Mouse (Mus musculus) forebrain, embryonic 16.5 days (tissue): ENCODE data around the gene Matn3. TPM values are rescaled to one million over a fixed set of nuclear protein-coding genes. Genes with fewer than 3 reads are reported as not detected.

ENCODE experiments used
- ATAC-seq: fragments of 200-750 bp; cut with Nextera tagmentation; 2 replicates; pipeline ENCODE4 v1.8.0; 2017; ENCODE audit warnings: mild to moderate bottlenecking, moderate library complexity
- H3K27ac ChIP-seq: fragments of 300-500 bp; sonication (generic); 2 replicates; pipeline ENCODE4 v1.5.1; 2014; ENCODE audit warnings: low read length, control low read depth
- H3K27me3 ChIP-seq: fragments of 300-500 bp; sonication (generic); replicated peaks from 2 replicates; pipeline ENCODE4 v1.6.1; 2014; ENCODE audit warnings: low read length; ENCODE audit not compliant: control insufficient read depth, insufficient read depth
- H3K36me3 ChIP-seq: fragments of 300-500 bp; sonication (generic); 2 replicates; pipeline ENCODE4 v1.6.1; 2014; ENCODE audit not compliant: control insufficient read depth, insufficient read depth
- H3K4me1 ChIP-seq: fragments of 300-500 bp; sonication (generic); replicated peaks from 2 replicates; pipeline ENCODE4 v1.6.1; 2014; ENCODE audit warnings: low read length; ENCODE audit not compliant: control insufficient read depth, insufficient read depth
- H3K4me2 ChIP-seq: fragments of 300-500 bp; sonication (generic); 2 replicates; pipeline ENCODE4 v1.6.1; 2014; ENCODE audit warnings: mild to moderate bottlenecking, low read length, control low read depth
- H3K4me3 ChIP-seq: fragments of 300-500 bp; sonication (generic); replicated peaks from 2 replicates; pipeline ENCODE4 v1.5.1; 2014; ENCODE audit warnings: mild to moderate bottlenecking, low read length, control low read depth
- H3K9ac ChIP-seq: fragments of 300-500 bp; sonication (generic); replicated peaks from 2 replicates; pipeline ENCODE4 v1.6.1; 2014; ENCODE audit warnings: low read depth, low read length, control low read depth
- H3K9me3 ChIP-seq: fragments of 300-500 bp; sonication (generic); 2 replicates; pipeline ENCODE4 v1.6.1; 2016; ENCODE audit warnings: low read length; ENCODE audit not compliant: control insufficient read depth
- WGBS: fragments of 180-500 bp; shearing (Covaris S2); extraction: QIAGEN DNeasy Blood & Tissue Kit; methylation state at CpG from one replicate; pipeline ENCODE4 v1.1.7; 2014; 5-methylcytosine and 5-hydroxymethylcytosine counted together
- polyA plus RNA-seq: library from polyadenylated mRNA; unstranded; fragments of >200 nt; fragmentation: Nextera tagmentation; extraction: Ambion mirVana; gene quantifications from 2 replicates; pipeline ENCODE4 v1.2.1, GENCODE M21; 2015

Matn3 gene
- polyA plus RNA-seq, 1 experiment from 2014 or later: 0.15 TPM

GRCm38 (mm10) chr12:9007811-9008210, 60.1 kb downstream of the Matn3 start:
- Histone ChIP-seq H3K4me3 (no peak overlapping the region), H3K36me3 (no peaks in the 10 kb centered on the region), H3K27me3 (no peaks in the 10 kb centered on the region), H3K4me1 (no peaks in the 10 kb centered on the region), H3K27ac (no peak overlapping the region), H3K4me2 (no peak overlapping the region), H3K9me3 (no peaks in the 10 kb centered on the region), H3K9ac (no peak overlapping the region)
- no peak for ATAC-seq
- WGBS: 94% methylated on average over 6 of the region's 6 CpGs

- no peak overlapping the region for H3K9ac ChIP-seq
- no peaks in the 10 kb centered on the region for H3K4me1 ChIP-seq
- no peak overlapping the region for H3K27ac ChIP-seq
- 80% methylated on average over 4 of the region's 4 CpGs for WGBS
- no peak for ATAC-seq
- H3K4me2 ChIP-seq: no peak overlapping the region
- H3K4me3 ChIP-seq: no peak overlapping the region
- peaks cover 2% of the 10 kb centered on the region; the same call in 1 of the 2 replicates for H3K36me3 ChIP-seq
- no peaks in the 10 kb centered on the region for H3K9me3 ChIP-seq
- no peaks in the 10 kb centered on the region for H3K27me3 ChIP-seq
Observed at GRCm38 (mm10) chr12:9010311-9010710, 62.6 kb downstream of the Matn3 start.

GRCm38 (mm10) chr12:9016376-9016775, 68.6 kb downstream of the Matn3 start:
- WGBS: 95% methylated on average over 9 of the region's 9 CpGs
- peaks cover 7% of the 10 kb centered on the region; the same call in 1 of the 2 replicates for H3K36me3 ChIP-seq

GRCm38 (mm10) chr12:9020431-9020830, 72.7 kb downstream of the Matn3 start:
- WGBS: 94% methylated on average over 8 of the region's 8 CpGs
- no peak for ATAC-seq
- Histone ChIP-seq H3K4me1 (no peaks in the 10 kb centered on the region), H3K27me3 (no peaks in the 10 kb centered on the region), H3K4me2 (no peak overlapping the region), H3K9me3 (no peaks in the 10 kb centered on the region), H3K9ac (no peak overlapping the region), H3K27ac (no peak overlapping the region), H3K4me3 (no peak overlapping the region), H3K36me3 (peaks cover 7% of the 10 kb centered on the region; the same call in 1 of the 2 replicates)

More at GRCm38 (mm10) chr12:9016376-9016775, 68.6 kb downstream of the Matn3 start:
- Histone ChIP-seq H3K9ac (no peak overlapping the region), H3K4me3 (no peak overlapping the region), H3K4me1 (no peaks in the 10 kb centered on the region), H3K4me2 (no peak overlapping the region), H3K27ac (no peak overlapping the region), H3K27me3 (no peaks in the 10 kb centered on the region), H3K9me3 (no peaks in the 10 kb centered on the region)
- ATAC-seq: no peak

- peaks cover 7% of the 10 kb centered on the region; the same call in 1 of the 2 replicates for H3K36me3 ChIP-seq
- no peaks in the 10 kb centered on the region for H3K9me3 ChIP-seq
- no peak overlapping the region for H3K27ac ChIP-seq
- no peak overlapping the region for H3K4me3 ChIP-seq
- no peaks in the 10 kb centered on the region for H3K27me3 ChIP-seq
- 76% methylated on average over 3 of the region's 3 CpGs for WGBS
- no peaks in the 10 kb centered on the region for H3K4me1 ChIP-seq
- no peak overlapping the region for H3K9ac ChIP-seq
- ATAC-seq: no peak
- no peak overlapping the region for H3K4me2 ChIP-seq
Observed at GRCm38 (mm10) chr12:9020986-9021385, 73.3 kb downstream of the Matn3 start.

Other genes starting within 250 kb of the Matn3 start
- gene Sdc1, start 176.6 kb upstream of the Matn3 start, polyA plus RNA-seq: 25.0 and 33.4 TPM in 2 replicates
- gene Laptm4a, start 26.3 kb upstream of the Matn3 start, polyA plus RNA-seq: 280 and 300 TPM in 2 replicates
- 25.5 and 28.6 TPM in 2 replicates for gene Wdr35, start 26.0 kb downstream of the Matn3 start, polyA plus RNA-seq
- gene Ttc32, start 82.1 kb downstream of the Matn3 start, polyA plus RNA-seq: 8.9 and 12.2 TPM in 2 replicates